Mouse (Mus musculus) inflammation-experienced regulatory T-cells, adult 6 months (primary cell): ENCODE results near the gene Enpp5. TPM values are rescaled to one million over a fixed set of nuclear protein-coding genes. Genes with fewer than 3 reads are reported as not detected.

Experiments
- ATAC-seq: one replicate; pipeline ENCODE4 v1.8.0; 2017
- polyA plus RNA-seq, 3 experiments: library from polyadenylated mRNA; unstranded; fragments of 100-300 nt; shearing (Covaris generic); gene quantifications; one replicate each; pipeline ENCODE4 v1.2.1; 2017

The Enpp5 gene
- polyA plus RNA-seq, 3 experiments from 2014 or later = 5.0 to 9.7 (median 7.6) TPM

GRCm38 (mm10) chr17:44100486-44100885 is 21.9 kb downstream of the Enpp5 start:
- no peak for ATAC-seq

DNA sequence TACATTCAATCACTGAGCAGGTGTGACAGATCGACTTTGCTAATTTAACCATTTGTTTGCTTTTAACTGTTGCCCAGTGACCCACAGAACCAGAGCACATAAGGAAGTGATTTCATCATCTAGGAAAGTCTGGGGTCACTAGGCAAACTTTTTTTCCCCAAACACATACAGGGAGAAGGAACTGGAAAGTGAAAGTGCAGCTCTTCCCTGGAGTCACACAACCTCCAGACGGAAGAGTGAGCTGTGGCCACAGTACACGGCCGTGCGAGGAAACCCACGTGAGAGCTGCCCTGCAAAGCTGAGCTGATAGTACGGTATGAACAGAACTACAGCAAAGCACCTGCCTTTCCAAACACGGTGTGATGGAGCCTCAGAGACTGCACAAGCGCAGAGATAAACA is 22.3 kb downstream of the Enpp5 start:
- no peak for ATAC-seq

DNA sequence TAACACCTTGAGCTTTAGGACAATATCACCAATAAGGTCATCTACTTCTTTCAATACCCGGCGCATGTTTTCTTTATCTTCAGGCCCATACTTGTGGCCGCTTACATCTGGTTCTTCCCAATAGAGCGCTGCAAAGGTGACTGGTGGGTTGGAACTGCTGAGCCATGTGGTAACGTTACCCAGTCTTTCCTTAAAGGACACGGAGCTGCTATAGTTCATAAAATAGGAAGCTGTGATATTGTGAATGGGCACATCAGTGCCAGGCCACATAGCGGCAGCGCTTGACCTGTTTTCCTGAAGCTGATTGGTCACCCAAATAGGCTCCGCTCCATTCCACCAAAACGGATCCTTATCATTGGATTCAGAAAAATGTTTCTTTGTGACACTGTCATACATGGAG is 23.3 kb downstream of the Enpp5 start:
- ATAC-seq = no peak

- peak; percentile 97 for ATAC-seq
Observed at GRCm38 (mm10) chr17:44105287-44106138, 26.9 kb downstream of the Enpp5 start, which contains the start of gene Enpp4. Gene Enpp4, minus strand, starts transcription at chr17:44105809.

- ATAC-seq = no peak
Observed at GRCm38 (mm10) chr17:44108331-44108730, 29.7 kb downstream of the Enpp5 start.

GRCm38 (mm10) chr17:44116584-44116983 is 38.0 kb downstream of the Enpp5 start:
- ATAC-seq = no peak

DNA sequence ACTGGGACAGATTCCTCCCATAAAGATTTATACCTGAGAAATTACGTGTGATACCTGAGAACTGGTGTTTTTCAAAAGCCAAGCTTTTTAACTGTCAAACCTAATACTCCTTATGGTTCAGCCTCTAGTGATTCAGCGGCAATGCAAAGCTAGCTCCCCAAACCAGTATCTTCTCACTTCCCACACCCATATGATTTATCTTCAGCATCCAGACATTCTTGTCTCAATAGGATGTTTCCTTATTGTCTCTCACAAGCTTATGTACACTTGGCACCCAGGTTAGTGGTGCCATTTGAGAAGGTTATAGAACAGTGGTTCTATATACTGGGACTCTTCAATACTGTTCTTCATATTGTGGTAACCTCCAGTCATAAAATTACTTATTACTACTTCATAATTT is 39.1 kb downstream of the Enpp5 start:
- no peak for ATAC-seq

- no peak for ATAC-seq
Observed at GRCm38 (mm10) chr17:44118231-44118630, 39.6 kb downstream of the Enpp5 start.

DNA sequence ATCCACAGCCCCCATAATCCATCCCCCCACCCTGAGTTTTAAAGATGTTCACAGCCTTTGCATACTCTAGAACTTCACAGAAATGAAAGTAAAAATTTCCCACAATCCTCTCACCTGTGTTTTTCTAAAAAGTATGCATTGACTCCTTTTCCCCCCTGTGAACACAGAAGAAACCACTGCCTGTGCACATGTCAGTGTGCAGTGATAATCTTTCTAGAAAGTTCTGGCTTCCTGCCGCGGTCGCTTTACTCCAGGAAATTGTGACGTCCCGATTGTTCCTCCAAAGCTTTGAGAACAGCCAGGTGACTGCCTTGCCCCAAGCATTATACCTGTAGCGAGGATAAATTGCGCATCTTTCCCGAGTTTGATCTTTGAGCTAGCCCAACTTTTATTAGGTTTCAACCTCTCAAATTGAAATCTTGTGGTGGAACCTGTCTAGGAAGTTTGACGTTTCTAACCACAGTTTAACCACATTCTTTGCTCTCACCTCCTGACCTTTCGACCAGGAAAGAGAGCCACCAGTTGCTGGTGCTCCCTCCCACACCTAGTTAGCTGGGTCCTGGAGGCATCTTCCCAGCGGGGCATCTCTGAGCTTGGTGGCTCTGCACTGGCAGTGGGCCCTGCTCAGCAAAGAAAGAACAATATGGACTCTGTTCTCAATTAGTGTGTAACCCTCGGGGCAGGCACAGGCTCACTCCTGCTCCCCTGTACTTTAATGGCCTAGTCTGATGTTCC is 42.9 kb downstream of the Enpp5 start:
- ATAC-seq = peak; percentile 81

DNA sequence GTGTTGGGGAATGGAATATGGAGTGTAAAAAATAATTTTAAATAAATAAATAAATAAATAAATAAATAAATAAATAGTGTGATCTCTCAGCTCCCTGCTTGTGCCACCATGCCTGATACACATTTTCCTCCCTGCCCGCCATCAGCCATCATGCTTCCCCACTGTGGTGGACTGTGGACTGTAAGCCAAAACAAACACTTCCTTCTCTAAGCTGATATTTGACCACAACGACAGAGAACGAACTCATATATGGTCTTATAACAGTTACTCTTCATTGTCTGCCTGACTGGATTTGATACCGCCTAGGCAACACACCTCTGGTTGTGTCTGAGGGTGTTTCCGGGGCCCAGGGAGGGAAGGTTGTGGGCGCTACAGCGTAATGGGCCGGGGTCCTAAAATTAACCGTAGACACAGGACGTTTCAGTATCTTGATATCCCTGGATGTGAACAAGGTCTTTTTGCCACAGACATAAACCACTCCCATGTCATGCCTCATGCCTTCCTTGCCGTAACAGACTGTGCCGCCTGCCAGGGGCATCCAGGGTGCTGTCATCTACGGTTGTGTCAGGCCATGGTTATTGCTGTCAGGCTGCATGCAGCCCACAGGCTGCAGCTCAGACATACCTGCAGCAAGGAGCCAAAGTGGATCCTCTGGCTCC is 50.6 kb downstream of the Enpp5 start:
- no peak for ATAC-seq

DNA sequence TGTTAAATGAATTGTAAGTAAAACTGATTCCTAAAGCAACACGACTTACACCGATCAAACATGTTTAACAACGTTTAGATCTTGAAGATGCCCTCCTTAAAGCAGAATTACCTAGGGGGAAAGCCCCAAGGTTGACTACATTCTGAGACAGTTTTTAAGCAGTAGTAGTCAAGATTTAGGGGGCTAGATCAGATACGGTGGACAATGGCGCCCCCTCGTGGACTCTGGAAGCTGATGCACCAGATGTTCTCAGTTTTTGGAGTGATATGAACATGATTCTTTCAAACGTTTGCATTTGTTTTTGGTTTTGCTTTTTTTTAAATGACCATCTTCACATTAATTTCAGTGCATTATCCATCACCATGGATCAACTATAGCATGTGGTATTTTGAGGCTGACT is 51.8 kb downstream of the Enpp5 start:
- ATAC-seq = peak; percentile 68

GRCm38 (mm10) chr17:44134106-44134505 is 55.5 kb downstream of the Enpp5 start:
- ATAC-seq = no peak

DNA sequence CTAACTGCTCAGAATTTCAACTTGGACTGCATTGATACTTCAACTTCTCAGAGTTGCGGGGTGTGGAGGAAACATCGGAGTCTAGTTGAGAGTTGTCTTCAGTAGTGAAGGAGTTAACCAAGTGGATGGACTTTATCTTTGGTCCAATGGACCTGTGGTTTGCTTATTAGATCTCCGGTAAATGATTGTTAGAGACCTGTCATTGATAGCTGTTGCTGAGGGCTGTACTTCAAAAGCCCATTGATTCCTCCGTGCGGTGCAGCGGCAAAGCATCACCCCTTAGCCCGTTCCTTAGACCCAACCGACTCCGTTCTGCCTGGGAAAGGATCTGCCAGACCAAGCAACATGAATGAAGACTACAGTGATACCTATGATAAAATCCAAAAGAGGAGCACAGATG is 55.9 kb downstream of the Enpp5 start:
- no peak for ATAC-seq

DNA sequence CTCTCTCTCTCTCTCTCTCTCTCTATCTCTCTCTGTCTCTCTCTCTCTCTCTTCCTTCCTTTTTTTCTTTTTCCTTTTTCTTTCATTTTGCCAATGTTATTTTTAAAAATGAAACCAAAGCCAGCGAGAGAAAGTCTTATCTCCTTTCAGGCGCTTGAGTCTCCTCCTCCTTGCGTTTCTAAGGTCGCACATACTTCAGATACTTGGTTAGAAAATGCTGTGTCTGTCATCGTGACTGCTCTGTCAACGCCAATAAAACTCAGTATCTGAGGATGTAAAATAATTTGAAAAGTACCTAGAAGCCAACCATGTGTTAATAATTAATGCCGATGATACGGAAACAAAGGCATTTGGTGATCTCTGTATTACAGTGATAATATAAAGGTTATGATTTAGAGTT is 57.4 kb downstream of the Enpp5 start:
- ATAC-seq = no peak

Other genes starting within 250 kb of the Enpp5 start
- gene Enpp4, start 27.0 kb downstream of the Enpp5 start, polyA plus RNA-seq = 1 to 10 TPM; 2.3 to 7.5 (median 5.8) TPM
- gene Clic5, start 109.8 kb downstream of the Enpp5 start, polyA plus RNA-seq = under 1 TPM in 1 of 3 experiments, not detected in 2; 0.09 TPM